Mouse (Mus musculus) layer of hippocampus, postnatal 14 days (tissue): ENCODE measurements at regions not wholly inside any gene's neighbourhood (a gene's known extent, or its start where the extent isn't known, plus 50 kb on each side); places are given as distances from the start of the nearest gene placed in this dataset.

ENCODE experiments used
- DNase-seq, 2 experiments: peaks; one replicate each; pipeline ENCODE4 v3.0.0; 2021 to 2022; ENCODE audit warnings: low spot score in 2 of 2, mixed read lengths in 1 of 2

GRCm38 (mm10) chr13:35079685-35080084 is 52.8 kb upstream of the Eci2 start:
- no peak for DNase-seq

- no peak for DNase-seq
Measured at GRCm38 (mm10) chr13:35085386-35085785, 58.5 kb upstream of the Eci2 start.

- DNase-seq: peak; percentile 35 to 59
Measured at GRCm38 (mm10) chr13:35087246-35088040, 60.5 kb upstream of the Eci2 start.

GRCm38 (mm10) chr13:35091155-35091554 is 64.3 kb upstream of the Eci2 start:
- no peak for DNase-seq

GRCm38 (mm10) chr13:35119782-35120181 is 92.9 kb upstream of the Eci2 start:
- DNase-seq: peak in 1 of 2 experiments; percentile 29

- no peak for DNase-seq
Measured at GRCm38 (mm10) chr13:35129475-35129874, 102.6 kb upstream of the Eci2 start.

GRCm38 (mm10) chr13:35131272-35132185 is 104.6 kb upstream of the Eci2 start:
- peak; percentile 45 to 56 for DNase-seq

GRCm38 (mm10) chr13:35151629-35152028 is 124.7 kb upstream of the Eci2 start:
- no peak for DNase-seq

- no peak for DNase-seq
Measured at GRCm38 (mm10) chr13:35159456-35159855, 132.6 kb upstream of the Eci2 start.

GRCm38 (mm10) chr13:35160767-35161166 is 133.9 kb upstream of the Eci2 start:
- no peak for DNase-seq

- no peak for DNase-seq
Measured at GRCm38 (mm10) chr13:35166080-35166479, 139.2 kb upstream of the Eci2 start.

- DNase-seq: no peak
Measured at GRCm38 (mm10) chr13:35166831-35167541, 140.1 kb upstream of the Eci2 start.

- no peak for DNase-seq
Measured at GRCm38 (mm10) chr13:35171562-35172254, 144.8 kb upstream of the Eci2 start.

- no peak for DNase-seq
Measured at GRCm38 (mm10) chr13:35173522-35173921, 146.6 kb upstream of the Eci2 start.

- DNase-seq: no peak
Measured at GRCm38 (mm10) chr13:35175587-35175986, 148.7 kb upstream of the Eci2 start.

GRCm38 (mm10) chr13:35177305-35177704 is 150.4 kb upstream of the Eci2 start:
- DNase-seq: no peak

- peak in 1 of 2 experiments; percentile 32 for DNase-seq
Measured at GRCm38 (mm10) chr13:35189028-35189711, 162.3 kb upstream of the Eci2 start.

- DNase-seq: no peak
Measured at GRCm38 (mm10) chr13:35202069-35202468, 175.2 kb upstream of the Eci2 start.

GRCm38 (mm10) chr13:35208319-35208718 is 181.4 kb upstream of the Eci2 start:
- no peak for DNase-seq

- no peak for DNase-seq
Measured at GRCm38 (mm10) chr13:35209551-35209950, 182.7 kb upstream of the Eci2 start.
